Mouse (Mus musculus) left cerebral cortex, postnatal 10 days (tissue): ENCODE results near the gene Nlrp14. TPM values are rescaled to one million over a fixed set of nuclear protein-coding genes. Genes with fewer than 3 reads are reported as not detected.
"Not testable (repeated sequence)": the region's sequence is repeated elsewhere in the genome, so short reads cannot be mapped to it uniquely, and the experiment has no call there.

Source experiments
- DNase-seq, 2 experiments: peaks; one replicate each; pipeline ENCODE4 v3.0.0; 2021 to 2022; ENCODE audit warnings: low spot score in 2 of 2, mixed read lengths in 1 of 2; ENCODE audit errors: extremely low spot score in 1 of 2
- intact Hi-C: fragments of 180-260 bp; cut with DNase I; formaldehyde crosslinking; loops from one replicate; pipeline ENCODE4 v1.15.1; 2025
- total RNA-seq, 2 experiments: library from RNA; stranded (reverse); gene quantifications; 2 replicates each; pipeline ENCODE4 v1.2.3; 2021

Gene Nlrp14
- total RNA-seq: not detected

DNA sequence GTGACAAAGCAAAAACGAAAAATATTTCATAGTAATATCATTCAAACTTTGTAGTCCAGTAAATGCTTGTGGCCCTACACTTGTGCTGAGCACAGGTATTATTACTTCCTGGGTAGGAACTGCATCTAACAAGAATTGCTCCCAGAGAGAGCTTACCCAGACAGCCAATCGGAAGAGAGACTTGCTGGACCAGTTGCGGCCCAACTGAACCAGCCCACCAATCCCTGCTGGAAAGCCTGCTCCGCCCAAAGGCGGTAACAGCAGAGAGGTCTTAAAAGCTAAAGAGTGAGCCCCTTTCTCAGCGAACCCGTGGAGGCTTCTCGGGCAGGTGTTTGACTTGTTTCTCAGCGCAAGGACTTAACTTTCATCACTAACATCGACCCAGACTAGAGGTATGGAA, at the start of gene Nlrp14:
TSS of gene Nlrp14 (plus strand) at position 301 of the 400 bp plus-strand sequence.
- intact Hi-C loops: no loop called here
- no peak for DNase-seq

DNA sequence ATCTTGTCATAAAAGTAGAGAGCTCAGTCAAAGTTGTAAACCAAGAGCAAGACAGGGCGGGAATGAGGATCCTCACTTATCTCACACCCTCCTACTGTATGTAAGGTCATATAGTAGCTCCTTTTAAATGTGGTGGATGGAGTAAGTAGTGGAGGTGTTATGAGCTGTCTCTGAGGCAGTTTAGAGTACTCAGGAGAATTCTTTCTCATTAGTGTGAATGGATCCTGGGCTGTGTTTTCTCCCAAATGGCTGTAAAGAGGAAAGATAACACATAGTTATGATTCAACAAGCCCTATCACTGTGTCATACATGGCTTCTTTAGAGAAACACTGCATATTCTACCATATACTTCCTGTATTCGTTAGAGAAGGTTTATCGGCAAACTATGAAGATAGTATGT, 35.8 kb upstream of the Nlrp14 start, which contains the start of gene Olfr715:
TSS of gene Olfr715 (minus strand) at position 101 of the 400 bp plus-strand sequence.
- DNase-seq, intact Hi-C loops: not testable (repeated sequence)

DNA sequence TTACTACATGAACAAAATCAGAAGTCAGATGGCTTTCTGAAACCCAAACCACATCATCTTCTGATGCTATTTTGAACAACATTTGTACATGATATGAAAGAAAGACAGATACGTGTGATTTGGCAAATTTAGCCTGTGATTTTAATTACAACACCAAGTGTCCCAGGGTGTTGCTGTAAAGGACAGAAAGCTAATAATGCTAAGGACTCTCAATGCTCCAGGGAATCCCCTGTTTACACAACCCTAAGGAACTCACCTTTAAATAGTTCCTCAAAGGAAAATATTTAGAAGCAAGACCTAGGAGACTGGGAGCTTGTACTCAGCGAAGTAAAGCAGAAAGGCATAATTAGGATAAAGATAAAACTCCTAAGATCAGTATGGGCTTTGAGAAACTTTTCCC, 28.8 kb upstream of the Nlrp14 start, which contains the start of gene Olfr716:
TSS of gene Olfr716 (plus strand) at position 301 of the 400 bp plus-strand sequence.
- intact Hi-C loops, DNase-seq: not testable (repeated sequence)

DNA sequence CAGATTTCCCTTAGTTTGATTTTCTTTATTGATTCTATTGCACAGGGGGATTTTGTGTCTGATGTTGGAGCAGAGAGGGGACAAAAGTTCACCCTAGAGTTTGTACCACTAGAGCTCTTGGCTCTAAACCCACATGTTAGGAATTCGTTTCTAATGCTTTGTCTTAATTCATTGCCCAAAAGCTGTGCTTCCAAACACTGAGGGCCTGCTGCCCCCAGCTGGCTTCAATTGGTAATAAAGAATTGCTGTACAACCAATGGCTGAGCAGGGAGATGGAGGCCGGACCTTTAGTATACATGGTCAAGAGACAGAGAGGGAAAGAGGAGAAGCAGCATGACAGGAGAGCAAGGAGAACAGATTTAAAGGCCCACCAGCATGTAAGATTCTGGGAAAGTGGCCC, 13.6 kb downstream of the Nlrp14 start:
- intact Hi-C loops: no loop called here
- DNase-seq: no peak

DNA sequence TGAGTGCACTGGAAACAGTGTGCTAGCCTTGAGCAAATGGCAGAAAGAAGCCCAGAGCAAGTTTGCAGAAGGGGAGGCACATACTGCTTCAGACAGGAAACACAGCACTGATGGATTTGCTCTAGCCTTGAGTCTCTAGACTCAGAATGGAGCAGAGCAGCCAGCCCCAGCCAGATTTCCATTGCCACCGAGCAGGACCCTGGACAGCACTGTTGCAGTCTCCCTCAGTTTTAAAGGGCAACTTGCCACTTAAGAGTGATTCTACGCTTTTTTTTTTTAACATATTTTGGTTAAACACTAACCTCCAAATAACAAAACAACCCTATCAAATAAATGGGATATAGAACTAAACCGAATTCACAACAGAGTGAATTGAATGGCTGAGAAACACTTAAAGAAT, 35.0 kb downstream of the Nlrp14 start:
- intact Hi-C loops: no loop called here
- no peak for DNase-seq

DNA sequence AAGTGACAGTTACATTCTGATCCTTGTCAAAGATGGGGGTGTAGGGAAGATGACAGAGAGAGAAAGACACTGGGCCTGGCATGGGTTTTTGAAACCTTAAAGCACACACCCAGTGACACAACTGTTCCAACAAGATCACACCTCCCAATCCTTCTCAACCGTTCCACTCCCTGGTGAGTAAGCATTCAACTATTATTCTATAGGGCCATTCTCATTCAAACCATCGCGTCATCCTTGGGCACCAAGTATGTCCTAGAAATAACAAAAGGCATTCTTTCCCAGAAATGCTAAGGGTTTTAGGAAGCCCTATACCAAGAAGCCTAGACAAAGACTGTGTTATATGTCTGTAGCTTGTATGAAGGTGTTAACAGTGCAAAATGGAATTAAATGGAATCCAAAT, 41.1 kb downstream of the Nlrp14 start:
- intact Hi-C loops: no loop called here
- DNase-seq: no peak

DNA sequence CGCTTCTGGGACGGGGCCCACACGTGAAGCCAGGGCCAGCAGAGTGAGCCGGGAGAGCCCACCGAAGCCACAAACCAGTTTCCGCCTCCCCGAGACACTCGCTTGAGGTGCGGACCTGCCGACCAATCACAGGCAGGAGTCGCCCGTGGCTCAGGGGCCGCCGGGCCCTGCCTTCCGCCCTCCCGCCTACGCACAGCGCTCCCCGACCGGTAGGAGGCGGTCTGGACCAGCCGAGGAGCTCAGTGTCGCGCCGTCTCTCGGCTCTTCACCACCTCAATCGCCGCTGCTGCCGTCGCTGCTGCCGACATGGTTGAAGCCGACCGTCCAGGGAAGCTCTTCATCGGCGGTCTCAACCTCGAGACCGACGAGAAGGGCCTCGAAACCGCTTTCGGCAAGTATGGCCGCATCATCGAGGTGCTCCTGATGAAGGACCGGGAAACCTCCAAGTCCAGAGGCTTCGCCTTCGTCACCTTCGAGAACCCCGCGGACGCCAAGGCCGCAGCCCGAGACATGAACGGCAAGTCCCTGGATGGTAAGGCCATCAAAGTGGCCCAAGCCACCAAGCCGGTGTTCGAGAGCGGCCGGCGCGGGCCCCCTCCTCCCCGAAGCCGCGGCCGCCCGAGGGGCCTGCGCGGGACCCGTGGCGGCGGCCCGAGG, 42.5 kb downstream of the Nlrp14 start, which contains the start of gene Rbmxl2:
TSS of gene Rbmxl2 (plus strand) at position 242 of the 657 bp plus-strand sequence.
- peak in 1 of 2 experiments; percentile 24 for DNase-seq
- intact Hi-C loops: no loop called here

DNA sequence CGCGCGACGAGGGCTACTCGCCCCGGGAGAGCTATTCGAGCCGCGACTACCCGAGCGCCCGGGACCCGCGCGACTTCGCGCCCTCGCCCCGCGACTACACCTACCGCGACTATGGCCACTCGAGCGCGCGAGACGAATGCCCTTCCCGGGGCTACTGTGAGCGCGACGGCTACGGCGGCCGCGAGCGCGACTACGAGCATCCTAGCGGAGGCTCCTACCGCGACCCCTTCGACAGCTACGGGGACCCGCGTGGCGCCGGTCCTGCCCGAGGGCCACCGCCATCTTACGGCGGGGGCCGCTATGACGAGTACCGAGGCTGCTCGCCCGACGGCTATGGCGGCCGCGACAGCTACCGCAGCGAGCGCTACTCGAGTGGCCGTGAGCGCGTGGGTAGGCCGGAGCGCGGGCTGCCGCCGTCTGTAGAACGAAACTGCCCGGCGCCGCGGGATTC, 43.4 kb downstream of the Nlrp14 start:
- intact Hi-C loops: loop anchor here (10.0 kb wide), 1 partner anchor 535 kb away; no protein-coding TSS in a partner anchor
- peak in 1 of 2 experiments; percentile 27 for DNase-seq

DNA sequence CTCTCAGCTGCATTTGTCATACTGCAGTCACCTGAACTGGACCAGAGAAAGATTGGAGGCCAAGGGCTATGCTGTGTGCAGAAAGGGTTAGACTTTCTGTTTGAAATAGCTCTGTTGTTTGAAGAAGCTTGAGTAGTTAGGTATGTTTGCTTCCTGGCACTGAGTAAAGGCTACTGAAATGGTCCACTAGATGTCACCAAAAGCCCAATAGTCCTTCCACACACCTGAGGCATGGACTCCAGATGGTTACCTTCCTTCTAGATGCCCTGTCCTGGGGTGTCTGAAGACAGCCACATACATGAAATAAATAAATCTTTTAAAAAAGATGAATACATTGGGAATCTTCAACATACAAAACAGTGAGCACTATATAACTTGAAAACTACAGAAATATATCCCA, 48.9 kb downstream of the Nlrp14 start:
- no peak for DNase-seq
- intact Hi-C loops: loop anchor here (10.0 kb wide), 1 partner anchor 529 kb away; no protein-coding TSS in a partner anchor

DNA sequence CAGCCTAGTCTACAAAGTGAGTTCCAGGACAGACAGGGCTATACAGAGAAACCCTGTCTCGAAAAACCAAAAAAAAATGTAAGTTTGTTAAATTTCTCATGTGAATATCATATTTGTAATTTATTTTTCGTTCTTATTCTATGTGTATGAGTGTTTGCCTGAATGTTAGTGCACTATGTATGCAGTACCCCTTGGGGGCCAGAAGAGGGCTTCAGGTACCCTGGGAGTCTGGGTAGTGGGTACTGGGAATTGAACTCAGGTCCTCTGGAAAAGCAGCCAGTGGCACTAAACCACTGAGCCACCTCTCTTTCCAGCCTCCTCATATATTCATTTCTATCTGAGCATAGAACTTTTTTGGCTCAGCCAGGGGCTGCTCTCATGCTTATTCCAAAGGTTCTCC, 50.1 kb downstream of the Nlrp14 start:
- intact Hi-C loops: loop anchor here (10.0 kb wide), 1 partner anchor 528 kb away; no protein-coding TSS in a partner anchor
- DNase-seq: no peak

DNA sequence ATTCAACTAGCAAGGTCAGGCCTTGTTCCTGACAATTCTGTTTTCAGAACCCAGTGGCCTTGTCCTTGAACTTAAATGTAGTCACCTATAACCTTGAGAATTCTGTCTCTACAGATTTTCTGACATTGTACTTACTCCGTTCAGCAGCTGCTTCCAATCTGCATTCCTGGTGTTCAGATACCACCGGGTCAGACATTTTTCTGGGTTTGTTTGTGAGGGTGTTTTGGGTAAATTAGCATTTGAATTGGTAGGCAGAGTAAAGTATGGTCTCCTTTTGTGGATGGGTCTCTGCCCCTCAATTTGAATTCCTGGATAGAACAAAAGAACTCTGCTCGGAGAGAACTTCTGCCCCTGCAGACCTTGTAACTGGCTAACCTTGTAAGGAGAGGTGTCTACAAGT, 70.1 kb downstream of the Nlrp14 start:
- DNase-seq: no peak
- intact Hi-C loops: loop anchor here (5.0 to 10.0 kb wide), 2 partner anchors 290 to 398 kb away; no protein-coding TSS in a partner anchor

DNA sequence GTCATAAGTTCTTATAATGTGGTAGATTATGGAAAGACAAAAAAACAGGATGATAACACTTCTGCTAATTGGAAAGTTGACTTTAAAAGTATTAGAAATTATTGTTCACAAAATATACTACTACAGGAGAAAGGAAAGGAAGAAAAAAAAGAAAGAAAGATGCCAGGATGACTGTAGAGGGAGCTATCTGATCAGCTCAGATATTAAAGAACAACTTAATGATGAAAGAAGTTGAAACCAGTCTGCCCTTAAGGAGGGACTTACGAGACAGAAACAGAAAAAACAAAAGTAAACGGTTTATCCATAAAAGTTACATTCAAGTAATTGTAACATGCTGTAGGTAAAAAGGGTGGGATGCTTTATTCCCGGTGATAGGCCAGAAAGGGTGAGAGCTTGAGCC, 70.7 kb downstream of the Nlrp14 start:
- no peak for DNase-seq
- intact Hi-C loops: loop anchor here (5.0 to 10.0 kb wide), 2 partner anchors 290 to 397 kb away; no protein-coding TSS in a partner anchor

DNA sequence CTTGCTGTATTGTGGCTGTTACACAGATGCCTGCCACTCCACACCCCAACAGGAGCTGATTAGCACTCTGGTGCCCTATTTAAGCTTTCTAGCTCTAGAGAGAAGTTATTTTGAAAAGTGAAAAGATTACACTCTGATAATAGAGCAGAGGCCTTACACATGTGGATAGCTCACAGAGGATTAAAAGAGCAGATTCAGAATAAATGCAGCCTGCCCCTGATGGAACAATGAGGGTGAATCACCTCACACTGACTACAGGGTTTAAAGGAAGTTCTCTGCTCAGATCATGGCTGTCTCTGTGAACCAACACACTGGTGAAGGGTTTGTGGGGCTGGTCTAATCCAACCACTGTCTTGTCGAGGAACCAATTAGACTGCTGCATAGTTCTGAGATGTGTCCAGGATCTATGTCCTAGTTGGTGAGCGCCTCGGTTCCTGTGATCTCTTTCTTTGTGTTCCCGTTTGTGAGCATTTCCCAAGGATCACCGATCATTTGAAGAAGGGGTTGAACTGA, 74.6 kb downstream of the Nlrp14 start:
- no peak for DNase-seq
- intact Hi-C loops: no loop called here

Other genes with a start within 250 kb of the Nlrp14 start
- not detected for gene Olfr709-ps1, start 234.8 kb upstream of the Nlrp14 start, total RNA-seq
- gene Olfr710, start 218.7 kb upstream of the Nlrp14 start, total RNA-seq: not detected
- gene Olfr6, start 203.1 kb upstream of the Nlrp14 start, total RNA-seq: not detected
- gene Olfr711, start 191.5 kb upstream of the Nlrp14 start, total RNA-seq: not detected
- not detected for gene Olfr2, start 160.9 kb upstream of the Nlrp14 start, total RNA-seq
- gene Olfr713, start 135.8 kb upstream of the Nlrp14 start, total RNA-seq: not detected
- not detected for gene Olfr714, start 96.0 kb upstream of the Nlrp14 start, total RNA-seq
- gene Olfr17, start 73.8 kb upstream of the Nlrp14 start, total RNA-seq: not detected
- not detected for gene Olfr715b, start 56.6 kb upstream of the Nlrp14 start, total RNA-seq
- not detected for gene Olfr715, start 35.9 kb upstream of the Nlrp14 start, total RNA-seq
- not detected for gene Olfr716, start 28.7 kb upstream of the Nlrp14 start, total RNA-seq
- gene Rbmxl2, start 42.5 kb downstream of the Nlrp14 start, total RNA-seq: not detected
- 10 to 100 TPM; 14.9 to 15.6 TPM for gene Syt9, start 203.7 kb downstream of the Nlrp14 start, total RNA-seq